Mouse (Mus musculus) olfactory bulb, adult 2 months (tissue): ENCODE measurements around the gene Cilp. TPM values are rescaled to one million over a fixed set of nuclear protein-coding genes. Genes with fewer than 3 reads are reported as not detected.

ENCODE experiments used
- H3K27ac ChIP-seq: fragments of 200-500 bp; 2 replicates; pipeline ENCODE4 v1.5.1; 2012; ENCODE audit warnings: low read depth, low read length; ENCODE audit not compliant: insufficient read depth
- H3K4me1 ChIP-seq: fragments of 200-500 bp; 2 replicates; pipeline ENCODE4 v1.6.1; 2012; ENCODE audit warnings: low read length; ENCODE audit not compliant: control insufficient read depth, insufficient read depth
- H3K4me3 ChIP-seq: fragments of 200-500 bp; 2 replicates; pipeline ENCODE4 v1.5.1; 2012; ENCODE audit warnings: mild to moderate bottlenecking, low read depth, low read length, moderate library complexity; ENCODE audit not compliant: insufficient read depth
- CTCF ChIP-seq: fragments of 200-500 bp; IDR thresholded peaks from 2 replicates; pipeline ENCODE4 v1.5.1; 2012; ENCODE audit warnings: low read depth, mild to moderate bottlenecking, low read length, moderate library complexity; ENCODE audit not compliant: insufficient read depth
- POLR2A ChIP-seq: fragments of 200-500 bp; IDR thresholded peaks from 2 replicates; pipeline ENCODE4 v1.6.1; 2012; ENCODE audit warnings: mild to moderate bottlenecking, low read depth, low read length, moderate library complexity; ENCODE audit not compliant: insufficient read depth
- WGBS: fragments of 180-500 bp; shearing (Covaris S2); methylation state at CpG from one replicate; pipeline ENCODE4 v1.1.7; 2018; 5-methylcytosine and 5-hydroxymethylcytosine counted together
- polyA plus RNA-seq: library from polyadenylated mRNA; stranded (reverse); fragments of >200 nt; gene quantifications from 2 replicates; pipeline ENCODE4 v1.2.4, GENCODE M21; 2012; ENCODE audit warnings: low replicate concordance; ENCODE audit not compliant: missing spikeins, insufficient read depth, insufficient read length

Cilp gene
- polyA plus RNA-seq, 1 experiment = not detected

GRCm38 (mm10) chr9:65327371-65327770 is 62.4 kb downstream of the Cilp start:
- Histone ChIP-seq H3K27ac (no peak overlapping the region), H3K4me3 (no peak overlapping the region), H3K4me1 (no peaks in the 10 kb centered on the region)
- TF ChIP-seq CTCF (no peak), POLR2A (no peak)
- WGBS = 87% methylated on average over 2 of the region's 2 CpGs

Other genes starting within 250 kb of the Cilp start
- 150 TPM in 1 of 2 replicates, not detected in the other for gene Hacd3, start 243.5 kb upstream of the Cilp start, polyA plus RNA-seq
- gene Dpp8, start 232.8 kb upstream of the Cilp start, polyA plus RNA-seq = 403 TPM in 1 of 2 replicates, not detected in the other
- gene Igdcc4, start 163.7 kb upstream of the Cilp start, polyA plus RNA-seq = not detected in 2 replicates
- not detected in 2 replicates for gene Igdcc3, start 124.0 kb upstream of the Cilp start, polyA plus RNA-seq
- not detected in 2 replicates for gene Parp16, start 69.8 kb upstream of the Cilp start, polyA plus RNA-seq
- not detected in 2 replicates for gene Clpx, start 29.1 kb downstream of the Cilp start, polyA plus RNA-seq
- gene Pdcd7, start 80.9 kb downstream of the Cilp start, polyA plus RNA-seq = not detected in 2 replicates
- not detected in 2 replicates for gene Ubap1l, start 95.9 kb downstream of the Cilp start, polyA plus RNA-seq
- gene Kbtbd13, start 126.5 kb downstream of the Cilp start, polyA plus RNA-seq = not detected in 2 replicates
- gene Rasl12, start 133.3 kb downstream of the Cilp start, polyA plus RNA-seq = not detected in 2 replicates
- not detected in 2 replicates for gene Slc51b, start 157.8 kb downstream of the Cilp start, polyA plus RNA-seq
- gene Mtfmt, start 170.6 kb downstream of the Cilp start, polyA plus RNA-seq = not detected in 2 replicates
- gene Spg21, start 195.8 kb downstream of the Cilp start, polyA plus RNA-seq = not detected in 2 replicates